Mouse (Mus musculus) c-Kit-positive CD71-negative TER-119-negative erythroid progenitor cells, embryonic 14.5 days (primary cell): ENCODE data around the gene Olfr790.

Source experiments
- DNase-seq: peaks from one replicate; pipeline ENCODE4 v3.0.0-alpha.2; 2013; ENCODE audit warnings: low read depth

Olfr790 gene

GRCm38 (mm10) chr10:129498192-129498591 is at the start of gene Olfr790:
TSS of gene Olfr790 (plus strand) at chr10:129498492.
- no peak for DNase-seq

GRCm38 (mm10) chr10:129461562-129461961 is 36.7 kb upstream of the Olfr790 start, which contains the start of gene Olfr787:
TSS of gene Olfr787 (plus strand) at chr10:129461862.
- DNase-seq, result no peak

- no peak for DNase-seq
Measured at GRCm38 (mm10) chr10:129470698-129471097, 27.6 kb upstream of the Olfr790 start, which contains the start of gene Olfr788. TSS of gene Olfr788 (plus strand) at chr10:129470998.

GRCm38 (mm10) chr10:129473256-129473655 is 25.0 kb upstream of the Olfr790 start:
- no peak for DNase-seq

- DNase-seq, result no peak
Measured at GRCm38 (mm10) chr10:129473723-129474122, 24.6 kb upstream of the Olfr790 start.

- DNase-seq, result no peak
Measured at GRCm38 (mm10) chr10:129484452-129484851, 13.8 kb upstream of the Olfr790 start, which contains the start of gene Olfr789. TSS of gene Olfr789 (plus strand) at chr10:129484752.

- no peak for DNase-seq
Measured at GRCm38 (mm10) chr10:129490101-129490500, 8.2 kb upstream of the Olfr790 start.

- no peak for DNase-seq
Measured at GRCm38 (mm10) chr10:129521492-129521891, 23.2 kb downstream of the Olfr790 start, which contains the start of gene Olfr791. TSS of gene Olfr791 (plus strand) at chr10:129521792.

GRCm38 (mm10) chr10:129538862-129539261 is 40.6 kb downstream of the Olfr790 start, which contains the start of gene Olfr792:
TSS of gene Olfr792 (plus strand) at chr10:129539162.
- DNase-seq, result no peak

GRCm38 (mm10) chr10:129549354-129549753 is 51.1 kb downstream of the Olfr790 start:
- DNase-seq, result no peak
